Mouse (Mus musculus) stomach, postnatal 0 days (tissue): ENCODE measurements at regions not wholly inside any gene's neighbourhood (a gene's known extent, or its start where the extent isn't known, plus 50 kb on each side); places are given as distances from the start of the nearest gene placed in this dataset.
A peak's percentile ranks its signal among the peaks of the same experiment; 100 is the strongest.

Source experiments
- ATAC-seq: fragments of 200-750 bp; cut with Nextera tagmentation; 2 replicates; pipeline ENCODE4 v1.8.0; 2017; ENCODE audit not compliant: low FRiP score, low TSS enrichment
- DNase-seq: peaks from one replicate; pipeline ENCODE4 v3.0.0-alpha.2; 2016; ENCODE audit warnings: low spot score
- H3K27ac ChIP-seq: fragments of 300-500 bp; sonication (generic); replicated peaks from 2 replicates; pipeline ENCODE4 v1.5.1; 2014; ENCODE audit warnings: mild to moderate bottlenecking, control low read depth
- H3K27me3 ChIP-seq: fragments of 300-500 bp; sonication (generic); 2 replicates; pipeline ENCODE4 v1.6.1; 2014; ENCODE audit warnings: low read length; ENCODE audit not compliant: control insufficient read depth, insufficient read depth
- H3K36me3 ChIP-seq: fragments of 300-500 bp; sonication (generic); 2 replicates; pipeline ENCODE4 v1.6.1; 2014; ENCODE audit warnings: low read length, mixed read lengths; ENCODE audit not compliant: control insufficient read depth, insufficient read depth
- H3K4me1 ChIP-seq: fragments of 300-500 bp; sonication (generic); replicated peaks from 2 replicates; pipeline ENCODE4 v1.6.1; 2014; ENCODE audit warnings: antibody characterized with exemption; ENCODE audit not compliant: control insufficient read depth, insufficient read depth
- H3K4me2 ChIP-seq: fragments of 300-500 bp; sonication (generic); replicated peaks from 2 replicates; pipeline ENCODE4 v1.6.1; 2014; ENCODE audit warnings: low read depth, mild to moderate bottlenecking, control low read depth, moderate library complexity
- H3K4me3 ChIP-seq: fragments of 300-500 bp; sonication (generic); 2 replicates; pipeline ENCODE4 v1.5.1; 2014; ENCODE audit warnings: low read depth, low read length, control low read depth
- H3K9ac ChIP-seq: fragments of 300-500 bp; sonication (generic); 2 replicates; pipeline ENCODE4 v1.6.1; 2014; ENCODE audit warnings: mild to moderate bottlenecking, low read length, control low read depth, mixed read lengths
- H3K9me3 ChIP-seq: fragments of 300-500 bp; sonication (generic); 2 replicates; pipeline ENCODE4 v1.6.1; 2016; ENCODE audit warnings: low read length; ENCODE audit not compliant: control insufficient read depth
- CTCF ChIP-seq: IDR thresholded peaks from 2 replicates; pipeline ENCODE4 v1.5.1; 2016; ENCODE audit warnings: antibody characterized with exemption, low read depth, mild to moderate bottlenecking, moderate library complexity
- EP300 ChIP-seq: optimal IDR thresholded peaks from 2 replicates; pipeline ENCODE3; 2016; ENCODE audit warnings: antibody characterized with exemption
- WGBS: fragments of 180-500 bp; shearing (Covaris S2); extraction: QIAGEN DNeasy Blood & Tissue Kit; methylation state at CpG from one replicate; pipeline ENCODE4 v1.1.7; 2014; 5-methylcytosine and 5-hydroxymethylcytosine counted together

- H3K4me2 ChIP-seq: peak overlapping the region; percentile 44
- H3K36me3 ChIP-seq: no peaks in the 10 kb centered on the region
- H3K27me3 ChIP-seq: no peaks in the 10 kb centered on the region
- no peak overlapping the region for H3K9ac ChIP-seq
- peak overlapping the region; percentile 22 for H3K4me3 ChIP-seq
- 26% methylated on average over 17 of the region's 17 CpGs for WGBS
- ATAC-seq (peak; percentile 77), DNase-seq (peak; percentile 65)
- no peaks in the 10 kb centered on the region for H3K9me3 ChIP-seq
- H3K4me1 ChIP-seq: peaks cover 3% of the 10 kb centered on the region; the same call in 1 of the 2 replicates
- no peak overlapping the region for H3K27ac ChIP-seq
- no peak for TF ChIP-seq EP300
- TF ChIP-seq CTCF: peak; percentile 78
These were observed 124.1 kb downstream of the Rybp start for GRCm38 (mm10) chr6:100162961-100163813.

- WGBS: 75% methylated on average over 8 of the region's 8 CpGs
- Histone ChIP-seq H3K4me3 (no peak overlapping the region), H3K27ac (no peak overlapping the region), H3K9ac (no peak overlapping the region), H3K27me3 (no peaks in the 10 kb centered on the region), H3K36me3 (no peaks in the 10 kb centered on the region), H3K4me1 (peaks cover 3% of the 10 kb centered on the region; the same call in 1 of the 2 replicates), H3K4me2 (no peak overlapping the region), H3K9me3 (no peaks in the 10 kb centered on the region)
- TF ChIP-seq CTCF: no peak
- TF ChIP-seq EP300: no peak
- DNase-seq (no peak), ATAC-seq (no peak)
These were observed 126.6 kb downstream of the Rybp start for GRCm38 (mm10) chr6:100160670-100161069.

- WGBS: 70% methylated on average over 4 of the region's 4 CpGs
- ATAC-seq (no peak), DNase-seq (no peak)
- Histone ChIP-seq H3K9ac (no peak overlapping the region), H3K4me1 (peaks cover 3% of the 10 kb centered on the region; the same call in 1 of the 2 replicates), H3K4me2 (no peak overlapping the region), H3K4me3 (no peak overlapping the region), H3K36me3 (no peaks in the 10 kb centered on the region), H3K27me3 (no peaks in the 10 kb centered on the region), H3K9me3 (no peaks in the 10 kb centered on the region), H3K27ac (no peak overlapping the region)
- no peak for TF ChIP-seq EP300
- no peak for TF ChIP-seq CTCF
These were observed 127.5 kb downstream of the Rybp start for GRCm38 (mm10) chr6:100159817-100160216.

DNA sequence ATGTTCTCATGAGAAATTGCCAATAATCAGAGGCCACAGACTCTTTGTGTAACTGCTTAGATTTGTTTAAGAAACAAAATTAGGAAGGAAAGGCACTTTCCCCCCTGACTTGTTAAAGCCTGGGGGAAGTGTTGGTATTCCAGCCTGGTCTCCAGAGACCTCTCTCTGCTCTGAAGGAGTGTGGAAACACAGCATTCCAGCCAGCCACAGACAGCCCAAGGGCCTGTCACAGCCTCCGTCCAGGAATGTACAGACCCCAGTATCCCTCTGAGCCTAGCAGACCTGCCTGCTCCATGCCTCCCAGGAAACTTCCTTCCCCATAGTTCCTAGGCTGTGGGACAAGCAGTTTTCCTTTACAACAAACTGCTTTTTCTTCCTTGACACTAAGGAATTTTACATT, 128.0 kb downstream of the Rybp start:
- H3K27me3 ChIP-seq: no peaks in the 10 kb centered on the region
- H3K4me2 ChIP-seq: no peak overlapping the region
- DNase-seq (no peak), ATAC-seq (no peak)
- no peaks in the 10 kb centered on the region for H3K9me3 ChIP-seq
- 28% methylated on average over 1 of the region's 1 CpGs for WGBS
- H3K27ac ChIP-seq: no peak overlapping the region
- peaks cover 3% of the 10 kb centered on the region; the same call in 1 of the 2 replicates for H3K4me1 ChIP-seq
- H3K36me3 ChIP-seq: no peaks in the 10 kb centered on the region
- no peak for TF ChIP-seq EP300
- TF ChIP-seq CTCF: no peak
- no peak overlapping the region for H3K4me3 ChIP-seq
- no peak overlapping the region for H3K9ac ChIP-seq

DNA sequence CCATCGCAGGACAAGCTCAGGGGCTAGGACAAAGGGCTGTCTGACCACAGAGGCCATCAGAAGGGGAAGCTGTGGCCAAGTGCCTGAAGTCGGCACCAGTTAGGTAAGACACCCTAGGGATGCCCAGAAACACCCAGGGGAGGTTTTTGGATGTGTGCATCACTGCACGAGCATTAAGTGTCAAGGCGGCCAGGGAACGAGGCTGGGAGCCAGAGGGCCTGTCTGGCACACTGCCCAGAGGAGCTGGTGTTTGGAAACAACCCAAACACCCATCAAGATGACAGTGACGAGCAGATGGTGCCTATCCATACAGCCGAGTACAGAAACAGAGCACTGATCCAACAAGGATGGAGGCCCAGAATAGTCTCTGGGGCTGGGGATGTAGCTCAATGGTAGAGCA, 130.0 kb downstream of the Rybp start:
- Histone ChIP-seq H3K9me3 (no peaks in the 10 kb centered on the region), H3K27me3 (no peaks in the 10 kb centered on the region), H3K9ac (no peak overlapping the region), H3K4me1 (no peaks in the 10 kb centered on the region), H3K4me3 (no peak overlapping the region), H3K4me2 (no peak overlapping the region), H3K27ac (no peak overlapping the region), H3K36me3 (no peaks in the 10 kb centered on the region)
- DNase-seq: no peak
- TF ChIP-seq CTCF (no peak), EP300 (no peak)
- WGBS: 33% methylated on average over 7 of the region's 7 CpGs
- ATAC-seq: no peak

DNA sequence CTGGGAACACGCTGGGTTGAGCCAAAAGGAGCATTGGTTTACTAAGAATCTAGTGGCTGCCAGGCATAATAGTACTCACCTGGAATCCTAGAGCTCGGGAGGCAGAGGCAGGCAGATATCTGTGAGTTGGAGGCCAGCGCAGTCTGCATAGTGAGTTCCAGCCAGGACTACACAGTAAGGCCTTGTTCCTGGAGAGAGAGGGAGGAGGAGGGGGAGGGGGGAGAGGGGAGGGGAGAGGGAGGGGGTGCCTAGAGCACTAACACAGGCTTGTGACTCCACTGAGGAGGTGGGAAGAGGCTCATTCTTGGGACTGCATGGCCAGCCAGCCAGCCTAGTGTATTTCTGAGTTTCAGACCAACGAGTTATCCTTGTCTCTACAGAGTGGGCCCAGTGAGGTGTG, 131.1 kb downstream of the Rybp start:
- Histone ChIP-seq H3K4me3 (no peak overlapping the region), H3K27ac (no peak overlapping the region), H3K36me3 (no peaks in the 10 kb centered on the region), H3K27me3 (no peaks in the 10 kb centered on the region), H3K4me2 (no peak overlapping the region), H3K4me1 (no peaks in the 10 kb centered on the region), H3K9ac (no peak overlapping the region), H3K9me3 (no peaks in the 10 kb centered on the region)
- DNase-seq (no peak), ATAC-seq (no peak)
- 84% methylated on average over 4 of the region's 4 CpGs for WGBS
- TF ChIP-seq EP300 (no peak), CTCF (no peak)
